Mouse (Mus musculus) heart, postnatal 14 days (tissue): ENCODE results near the gene Adam12. TPM values are rescaled to one million over a fixed set of nuclear protein-coding genes. Genes with fewer than 3 reads are reported as not detected.

Source experiments
- DNase-seq, 2 experiments: peaks; one replicate each; pipeline ENCODE4 v3.0.0; 2021 to 2022
- intact Hi-C: fragments of 180-260 bp; cut with DNase I; formaldehyde crosslinking; loops from one replicate; pipeline ENCODE4 v1.15.1; 2025
- total RNA-seq, 2 experiments: library from RNA; stranded (reverse); gene quantifications; 2 replicates each; pipeline ENCODE4 v1.2.3; 2021

The Adam12 gene
- total RNA-seq, 2 experiments from 2014 or later: 4.5 to 6.2 TPM

- intact Hi-C loops: no loop called here
- DNase-seq: peak; percentile 33 to 37
These were observed 280.0 kb downstream of the Adam12 start for GRCm38 (mm10) chr7:133951777-133952545.

- DNase-seq: no peak
- intact Hi-C loops: no loop called here
These were observed 284.6 kb downstream of the Adam12 start for GRCm38 (mm10) chr7:133947360-133947759.

GRCm38 (mm10) chr7:133946757-133947345 is 285.1 kb downstream of the Adam12 start:
- intact Hi-C loops: no loop called here

GRCm38 (mm10) chr7:133946113-133946512 is 285.8 kb downstream of the Adam12 start:
- no peak for DNase-seq
- intact Hi-C loops: no loop called here

More at GRCm38 (mm10) chr7:133946757-133947345, 285.1 kb downstream of the Adam12 start:
- no peak for DNase-seq

GRCm38 (mm10) chr7:133940405-133940804 is 291.5 kb downstream of the Adam12 start:
- intact Hi-C loops: no loop called here
- DNase-seq: no peak

GRCm38 (mm10) chr7:133937473-133937872 is 294.5 kb downstream of the Adam12 start:
- intact Hi-C loops: no loop called here
- DNase-seq: no peak

- intact Hi-C loops: no loop called here
- DNase-seq: no peak
These were observed 295.6 kb downstream of the Adam12 start for GRCm38 (mm10) chr7:133936377-133936776.

GRCm38 (mm10) chr7:133933378-133933777 is 298.6 kb downstream of the Adam12 start:
- DNase-seq: no peak
- intact Hi-C loops: no loop called here

GRCm38 (mm10) chr7:133931481-133931880 is 300.5 kb downstream of the Adam12 start:
- intact Hi-C loops: no loop called here
- no peak for DNase-seq

GRCm38 (mm10) chr7:133928981-133929380 is 303.0 kb downstream of the Adam12 start:
- no peak for DNase-seq
- intact Hi-C loops: no loop called here

- no peak for DNase-seq
These were observed 306.2 kb downstream of the Adam12 start for GRCm38 (mm10) chr7:133925771-133926170.

GRCm38 (mm10) chr7:133923994-133924393 is 308.0 kb downstream of the Adam12 start:
- DNase-seq: no peak
- intact Hi-C loops: no loop called here

More at GRCm38 (mm10) chr7:133925771-133926170, 306.2 kb downstream of the Adam12 start:
- intact Hi-C loops: no loop called here

GRCm38 (mm10) chr7:133921291-133921690 is 310.7 kb downstream of the Adam12 start:
- no peak for DNase-seq
- intact Hi-C loops: no loop called here

- intact Hi-C loops: no loop called here
- DNase-seq: no peak
These were observed 311.2 kb downstream of the Adam12 start for GRCm38 (mm10) chr7:133920724-133921123.

- intact Hi-C loops: no loop called here
- DNase-seq: peak; percentile 34 to 38
These were observed 312.0 kb downstream of the Adam12 start for GRCm38 (mm10) chr7:133919918-133920317.

- intact Hi-C loops: no loop called here
- DNase-seq: no peak
These were observed 312.6 kb downstream of the Adam12 start for GRCm38 (mm10) chr7:133919306-133919705.

- DNase-seq: no peak
- intact Hi-C loops: no loop called here
These were observed 315.7 kb downstream of the Adam12 start for GRCm38 (mm10) chr7:133916230-133916629.

GRCm38 (mm10) chr7:133911881-133912280 is 320.1 kb downstream of the Adam12 start:
- intact Hi-C loops: no loop called here
- DNase-seq: no peak

- no peak for DNase-seq
- intact Hi-C loops: no loop called here
These were observed 322.0 kb downstream of the Adam12 start for GRCm38 (mm10) chr7:133909833-133910375.

GRCm38 (mm10) chr7:133908966-133909365 is 323.0 kb downstream of the Adam12 start:
- no peak for DNase-seq
- intact Hi-C loops: no loop called here

- no peak for DNase-seq
- intact Hi-C loops: no loop called here
These were observed 332.6 kb downstream of the Adam12 start for GRCm38 (mm10) chr7:133899391-133899790.

- DNase-seq: no peak
- intact Hi-C loops: no loop called here
These were observed 340.1 kb downstream of the Adam12 start for GRCm38 (mm10) chr7:133891796-133892195.
